Mouse (Mus musculus): ENCODE measurements around the gene Fanci.

Fanci gene

DNA sequence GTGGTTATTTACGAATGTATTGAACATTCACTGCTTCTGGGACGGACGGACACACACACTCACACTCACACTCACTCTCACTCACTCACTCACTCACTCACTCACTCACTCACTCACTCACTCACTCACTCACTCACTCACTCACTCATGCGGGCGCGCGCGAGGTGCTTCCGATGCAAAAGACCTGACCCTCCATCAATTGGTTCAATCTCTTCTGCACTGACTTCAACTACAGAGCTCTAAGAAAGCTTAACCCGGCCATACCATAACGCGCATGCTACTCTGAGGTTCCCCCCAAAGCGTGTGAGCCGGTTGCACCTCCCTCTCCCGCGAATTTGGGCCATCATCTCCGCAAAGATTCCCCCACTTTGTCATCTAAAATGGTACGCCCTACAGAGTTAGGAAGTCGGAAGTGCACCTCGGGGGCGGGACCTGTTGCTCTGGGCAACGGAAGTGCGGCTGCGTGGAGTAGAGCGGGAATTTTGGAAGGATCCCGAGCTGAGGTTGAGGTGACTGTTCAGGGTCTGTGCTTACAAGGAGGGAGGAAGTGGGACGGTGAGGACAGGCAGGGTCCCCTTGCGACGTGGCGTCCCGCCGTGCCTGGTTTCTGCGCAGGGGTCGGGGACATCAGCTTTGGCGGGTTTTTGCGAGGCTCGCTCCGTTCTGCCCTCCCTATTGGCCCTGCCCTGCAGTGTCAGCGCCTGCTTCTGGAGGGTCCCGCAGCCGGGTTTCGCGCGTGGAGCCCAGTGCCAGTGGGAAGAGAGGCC, at the start of gene Fanci:
TSS of gene Fanci (plus strand) at position 47 of the 767 bp plus-strand sequence.
- DNase-seq = peak; percentile 94

DNA sequence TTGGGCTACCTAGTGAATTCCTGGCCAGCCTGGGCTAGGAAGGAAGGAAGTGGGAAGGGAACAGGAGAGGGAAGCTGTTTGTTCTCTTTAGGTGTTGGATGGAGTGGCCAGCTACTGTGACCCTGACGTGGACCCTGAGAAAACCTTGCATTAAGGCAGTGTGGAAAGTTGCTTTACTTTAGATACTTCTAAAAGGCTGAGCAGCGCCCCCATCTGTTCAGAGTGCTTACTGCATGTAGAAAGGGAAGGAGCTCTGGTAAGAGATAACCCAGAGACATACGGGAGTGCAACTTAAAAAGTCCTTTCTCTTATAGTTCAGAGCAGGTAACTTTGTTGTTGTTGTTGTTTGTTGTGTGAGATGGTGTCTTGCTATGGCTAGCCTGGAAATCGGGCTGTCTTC, 45.8 kb upstream of the Fanci start:
- DNase-seq = peak; percentile 73

DNA sequence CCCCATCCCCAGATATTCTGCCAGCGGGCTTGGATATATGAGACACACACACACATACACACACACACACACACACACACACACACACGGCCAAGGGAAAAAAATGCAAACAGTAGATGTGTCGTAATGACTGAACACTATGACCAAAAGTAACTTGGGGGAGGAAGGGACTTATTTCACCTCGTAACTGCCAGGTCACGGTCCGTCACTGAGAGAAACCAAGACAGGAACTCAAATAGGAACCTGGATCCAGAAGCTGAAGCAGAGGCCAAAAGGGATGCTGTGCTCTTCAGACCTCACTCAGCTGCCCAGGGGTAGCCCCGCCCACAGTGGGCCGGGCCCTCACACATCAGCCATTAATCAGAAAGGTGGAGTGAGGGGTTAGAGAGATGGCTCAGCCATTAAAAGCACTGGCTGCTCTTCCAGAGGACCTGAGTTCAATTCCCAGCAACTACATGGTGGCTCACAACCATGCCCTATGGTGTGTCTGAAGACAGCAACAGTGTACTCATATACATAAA, 45.1 kb upstream of the Fanci start:
- DNase-seq = no peak

DNA sequence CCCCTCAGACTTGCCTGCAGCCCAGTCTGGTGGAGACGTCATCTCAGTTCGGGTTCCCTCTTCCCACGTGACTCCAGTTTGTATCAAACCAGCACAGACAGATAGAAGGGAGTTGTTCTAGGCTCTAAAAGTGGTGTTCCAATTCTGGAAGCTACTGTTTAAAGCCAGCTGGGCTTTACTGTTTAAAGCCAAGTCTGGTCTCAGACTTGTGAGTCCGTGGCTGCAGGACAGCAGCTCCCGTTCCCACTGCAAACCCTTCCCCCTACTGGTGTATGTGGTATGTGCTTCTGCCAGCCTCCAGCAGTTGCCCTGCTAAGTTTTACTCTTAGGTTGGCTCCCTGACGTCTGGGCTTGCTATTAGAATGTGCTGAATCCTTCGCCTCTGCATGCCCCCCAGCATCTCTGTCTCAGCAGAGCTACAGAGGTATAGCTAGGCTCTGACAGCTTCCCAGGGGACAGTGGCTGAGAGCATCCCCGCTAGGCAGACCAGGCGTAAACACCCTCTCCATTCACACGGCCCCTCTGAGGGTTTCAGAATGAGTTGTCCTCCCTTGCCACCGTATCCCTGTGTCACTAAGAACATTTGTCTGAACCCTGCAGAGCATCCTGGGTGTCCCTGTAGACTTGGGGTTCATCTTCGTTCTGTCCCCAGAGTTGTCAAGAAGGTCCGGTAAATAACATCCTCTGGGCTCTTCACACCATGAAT, 44.5 kb upstream of the Fanci start:
- DNase-seq = no peak

DNA sequence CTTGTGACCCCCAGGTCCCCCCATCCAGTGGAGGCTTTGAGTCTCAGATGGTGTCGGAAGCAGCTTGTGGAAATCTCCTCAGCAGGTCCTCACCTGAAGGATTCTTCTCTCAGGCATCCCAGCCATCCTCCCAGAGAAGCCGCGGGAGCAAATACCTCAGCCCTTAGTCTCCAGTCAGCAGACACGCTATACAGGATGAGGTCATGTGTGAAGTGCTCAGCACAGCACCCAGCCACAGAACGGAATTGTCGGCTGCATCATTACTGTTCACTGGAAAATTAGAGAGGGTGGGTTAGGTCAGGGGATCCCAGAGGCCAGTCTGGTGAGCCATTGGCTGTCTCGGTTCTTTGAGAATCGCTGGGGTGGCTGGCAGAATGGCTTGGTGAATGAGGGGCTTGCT, 42.9 kb upstream of the Fanci start:
- no peak for DNase-seq

DNA sequence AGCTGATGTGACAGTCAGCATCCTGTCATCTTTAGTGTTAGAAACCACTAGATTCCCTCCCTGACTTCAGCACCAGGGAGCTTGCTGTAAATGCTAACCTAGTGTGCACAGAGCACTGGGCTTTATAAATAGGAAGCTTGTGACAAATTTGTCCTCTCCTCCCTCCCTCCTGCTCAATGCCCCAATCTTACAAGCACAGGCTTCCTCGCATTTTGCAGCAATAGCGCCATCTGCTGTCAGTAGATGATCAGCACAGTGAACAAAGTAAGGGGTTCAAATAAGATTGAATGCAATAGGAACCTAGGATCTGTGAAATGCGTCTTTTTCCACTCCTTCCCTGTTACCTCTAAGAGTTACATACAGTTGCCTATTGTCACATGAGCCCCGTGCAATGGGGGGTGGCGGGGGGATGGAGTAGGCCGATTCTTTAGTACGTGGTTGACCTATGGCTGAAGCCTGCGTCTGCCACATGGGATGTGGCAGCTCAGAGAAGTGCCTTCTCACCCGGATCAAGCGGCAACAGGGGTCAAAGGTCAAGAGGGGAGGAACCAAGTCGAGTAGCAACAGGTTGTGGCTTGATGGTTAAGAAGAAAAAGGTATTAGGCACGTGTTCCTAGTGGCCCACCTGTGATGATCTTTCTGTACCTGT, 41.9 kb upstream of the Fanci start:
- peak; percentile 81 for DNase-seq

DNA sequence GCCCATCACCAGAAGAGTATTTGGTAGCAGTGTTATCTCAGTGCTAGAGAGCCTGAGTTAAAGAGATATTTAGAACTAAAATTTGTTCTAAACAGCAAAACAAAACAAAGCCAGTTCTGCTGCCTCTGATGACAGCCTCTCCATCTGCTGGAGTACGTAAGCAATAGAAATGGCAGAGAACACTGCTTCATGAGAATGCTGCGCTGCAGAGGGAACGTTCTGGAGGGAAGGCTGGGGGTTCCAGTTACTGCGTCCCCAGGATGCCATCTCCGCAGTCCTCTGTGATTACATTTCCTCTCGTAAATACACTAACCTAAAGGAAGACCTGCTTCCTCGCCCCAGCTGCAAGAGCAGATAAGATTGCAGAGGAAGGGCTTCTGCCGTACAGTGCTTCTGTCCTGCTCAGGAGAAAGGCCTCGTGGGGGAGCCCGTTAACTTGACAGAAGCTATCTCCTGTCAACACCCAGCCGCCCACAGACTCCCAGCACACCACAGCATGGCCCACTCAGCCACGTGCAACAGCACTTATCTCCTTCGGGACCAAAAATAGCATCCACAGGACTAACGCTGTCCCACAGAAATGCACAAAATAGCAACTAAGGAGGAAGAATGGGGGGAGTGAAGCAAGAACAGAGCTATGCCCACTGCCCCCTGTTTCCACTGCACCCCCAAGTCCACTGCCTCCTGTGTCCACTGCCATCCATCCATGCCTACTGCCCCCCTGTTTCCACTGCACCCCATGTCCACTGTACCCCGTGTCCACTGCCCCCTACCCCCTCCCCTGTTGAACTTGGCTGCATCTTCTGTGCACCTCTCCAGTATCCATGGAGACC, 33.2 kb upstream of the Fanci start:
- no peak for DNase-seq

DNA sequence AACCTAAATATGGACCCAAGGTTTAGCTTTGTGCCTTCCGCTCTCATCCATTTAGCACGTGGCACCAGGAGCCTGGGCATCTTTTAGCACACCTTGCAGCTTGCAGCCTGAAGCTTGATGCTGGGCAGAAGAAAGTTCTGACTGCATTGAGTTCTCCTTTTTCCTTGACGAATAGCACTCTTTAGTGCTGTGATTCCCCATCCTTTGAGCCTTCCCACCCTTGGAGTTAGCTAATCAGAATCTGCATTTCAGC, 32.6 kb upstream of the Fanci start:
- no peak for DNase-seq

DNA sequence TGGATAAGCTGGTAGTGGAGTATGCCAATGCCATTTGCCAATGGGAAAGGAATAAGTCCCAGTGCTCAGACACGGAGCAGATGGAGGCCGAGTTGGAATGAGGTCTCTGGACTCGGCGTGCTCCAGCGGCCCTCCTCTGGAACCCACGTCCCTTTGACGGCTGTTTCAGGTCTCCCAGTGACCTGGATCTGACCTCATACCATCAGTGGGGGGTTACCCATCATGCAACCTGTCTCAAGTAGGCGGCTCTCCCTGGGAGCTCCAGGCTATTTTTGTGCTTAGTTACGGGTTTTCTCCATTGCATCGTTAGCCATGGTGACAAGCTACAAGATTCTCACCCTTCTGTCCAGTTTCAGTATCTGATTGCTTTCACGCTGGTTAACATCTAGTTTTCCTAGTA, 31.7 kb upstream of the Fanci start:
- DNase-seq = no peak

DNA sequence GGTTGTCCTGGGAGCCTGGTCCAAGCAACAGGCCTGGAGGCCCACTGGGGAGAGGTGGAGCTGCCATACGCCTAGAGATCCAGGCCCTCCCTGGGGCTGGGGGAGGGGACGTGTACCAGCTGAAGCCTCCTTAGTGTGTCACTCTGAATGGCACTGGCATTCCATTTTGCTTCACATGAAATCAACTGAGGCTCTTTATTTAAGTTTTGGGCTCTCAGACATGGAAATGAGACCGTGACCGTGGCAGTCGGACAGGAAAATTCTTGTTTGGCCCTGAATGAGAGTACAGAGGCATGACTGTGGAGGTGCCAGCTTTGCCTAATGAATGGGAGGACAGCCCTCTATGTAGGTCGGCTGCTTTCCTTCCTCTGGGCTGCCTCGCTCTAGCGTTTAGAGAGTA, 29.5 kb upstream of the Fanci start:
- DNase-seq = no peak

DNA sequence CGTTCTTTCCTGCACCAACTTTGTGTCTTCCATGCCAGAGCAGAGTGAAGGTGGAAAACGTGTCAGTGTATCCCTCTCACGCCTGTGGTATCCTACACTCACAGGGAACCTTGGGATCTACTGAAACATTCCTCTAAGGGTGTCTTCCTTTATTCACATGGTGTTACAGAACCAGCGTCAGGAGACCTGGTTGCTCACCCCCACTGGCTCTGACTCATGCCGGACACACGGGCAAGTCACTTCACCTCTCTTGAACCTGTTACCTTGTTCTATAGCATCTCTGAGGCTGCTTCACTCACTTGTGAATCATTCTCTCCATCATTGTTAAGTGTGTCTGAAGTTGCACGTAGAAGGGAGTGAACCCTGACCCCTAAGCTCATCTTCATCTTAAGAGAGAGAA, 28.9 kb upstream of the Fanci start:
- DNase-seq = no peak

DNA sequence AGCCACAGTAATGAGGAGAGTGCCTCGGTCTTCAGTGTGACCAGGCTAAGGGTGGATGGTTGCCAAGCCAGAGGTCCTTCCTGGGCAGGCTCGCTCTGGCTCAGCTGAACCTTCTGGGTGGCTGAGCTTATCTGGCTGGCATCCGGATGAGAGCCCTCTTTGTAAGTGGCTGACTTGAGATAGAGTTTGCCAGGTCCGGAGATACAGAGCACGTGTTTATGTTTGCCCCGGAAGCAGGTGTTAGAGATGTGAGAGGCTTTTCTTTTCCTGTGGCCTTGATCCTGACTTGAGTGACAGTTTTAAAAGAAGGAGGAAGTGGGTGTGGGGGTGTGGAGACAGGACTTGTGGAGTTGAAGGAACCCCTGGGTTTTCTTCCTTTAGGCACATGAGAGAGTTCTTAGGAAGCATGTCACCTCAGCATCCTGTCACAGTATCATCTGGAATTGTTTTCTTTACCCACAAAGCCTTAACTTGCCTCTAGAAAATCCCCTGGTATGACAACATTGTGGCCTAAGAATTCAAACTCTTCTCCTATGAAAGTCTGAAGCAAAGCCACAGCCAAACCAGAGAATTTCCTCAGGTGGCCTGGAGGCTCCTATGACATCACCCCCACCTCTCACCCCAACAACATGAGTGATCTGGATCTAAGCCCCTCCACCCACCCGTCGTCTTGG, 28.2 kb upstream of the Fanci start:
- DNase-seq = peak; percentile 36

DNA sequence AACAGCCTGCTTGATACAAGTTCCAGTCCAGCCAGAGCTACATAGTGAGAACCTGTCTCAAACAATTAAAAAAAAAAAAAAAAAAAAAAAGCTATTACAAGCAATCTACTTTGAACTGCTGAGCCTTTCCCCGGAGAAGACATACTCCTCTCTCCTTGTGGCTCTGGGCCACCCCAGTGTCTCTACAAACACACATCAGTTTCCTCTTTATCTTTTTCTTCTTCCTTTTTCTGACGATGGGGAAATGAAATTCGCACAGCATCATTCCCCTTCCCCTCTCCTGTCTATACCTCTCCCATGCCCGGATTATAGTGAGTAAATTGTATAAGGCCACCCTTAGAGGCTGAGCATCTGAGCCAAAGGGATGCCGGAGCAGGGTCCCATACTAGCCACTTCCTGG, 23.1 kb upstream of the Fanci start:
- DNase-seq = no peak

DNA sequence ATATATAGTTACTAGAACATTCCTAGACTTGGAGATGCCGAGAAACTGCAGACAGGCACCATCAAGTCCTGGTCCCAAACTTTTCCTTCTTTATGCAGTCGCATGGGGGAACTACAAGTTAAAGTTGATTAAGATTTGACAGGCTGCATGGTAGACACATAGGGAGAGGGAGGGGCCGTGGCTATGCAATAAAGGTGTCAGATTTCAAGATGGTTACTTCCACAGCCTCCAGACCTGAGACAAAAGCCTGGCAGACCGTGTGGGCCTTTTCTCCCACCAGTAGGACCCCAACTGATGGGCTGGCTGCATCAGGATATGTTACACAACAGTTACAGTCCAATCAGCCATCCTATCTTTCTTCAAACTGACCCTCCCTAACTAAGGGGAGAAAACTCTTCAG, 22.3 kb upstream of the Fanci start:
- DNase-seq = no peak

DNA sequence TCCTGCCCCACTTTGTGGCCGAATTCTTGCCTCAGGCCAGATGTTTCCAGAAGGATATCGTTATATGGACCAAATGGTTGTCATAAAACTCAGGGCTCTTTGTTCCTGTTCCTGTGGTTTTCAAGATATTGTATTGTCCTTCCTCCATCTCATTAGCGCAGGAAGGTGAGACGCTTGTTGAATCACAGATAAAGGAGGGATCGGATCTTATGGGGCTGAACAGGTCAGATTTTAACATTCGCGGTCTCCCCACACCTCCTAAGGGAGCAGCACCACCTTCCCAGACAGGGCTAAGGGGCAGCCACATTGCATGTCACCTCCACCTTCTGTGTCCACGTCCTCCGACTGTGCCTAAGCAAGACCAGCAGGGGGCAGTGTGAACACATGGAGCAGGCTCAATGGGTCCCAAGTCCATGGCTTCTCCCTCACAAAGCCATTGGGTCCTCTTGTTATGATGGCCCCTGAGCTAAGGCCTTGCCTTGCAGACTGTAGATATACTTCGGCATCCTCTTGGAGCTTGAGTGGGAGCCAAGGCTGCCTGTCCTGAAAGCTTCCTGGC, 20.3 kb upstream of the Fanci start:
- peak; percentile 66 for DNase-seq

DNA sequence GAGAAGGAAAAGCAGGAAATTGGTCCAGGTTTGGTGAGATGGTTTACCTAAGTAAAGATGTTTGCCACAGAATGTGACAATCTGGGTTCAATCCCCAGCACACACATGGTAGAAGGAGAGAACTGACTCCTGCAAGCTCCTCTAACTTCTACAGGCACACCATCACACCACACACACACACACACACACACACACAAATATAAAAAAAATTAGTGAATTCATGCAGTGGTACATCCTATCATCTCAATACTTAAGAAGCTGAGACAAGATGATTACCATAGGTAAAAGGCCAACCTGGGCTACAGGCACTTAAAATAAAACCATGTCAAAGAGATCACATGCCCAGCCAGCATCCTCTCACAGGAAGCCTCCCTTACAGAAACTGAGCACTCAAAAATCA, 17.7 kb upstream of the Fanci start:
- no peak for DNase-seq

DNA sequence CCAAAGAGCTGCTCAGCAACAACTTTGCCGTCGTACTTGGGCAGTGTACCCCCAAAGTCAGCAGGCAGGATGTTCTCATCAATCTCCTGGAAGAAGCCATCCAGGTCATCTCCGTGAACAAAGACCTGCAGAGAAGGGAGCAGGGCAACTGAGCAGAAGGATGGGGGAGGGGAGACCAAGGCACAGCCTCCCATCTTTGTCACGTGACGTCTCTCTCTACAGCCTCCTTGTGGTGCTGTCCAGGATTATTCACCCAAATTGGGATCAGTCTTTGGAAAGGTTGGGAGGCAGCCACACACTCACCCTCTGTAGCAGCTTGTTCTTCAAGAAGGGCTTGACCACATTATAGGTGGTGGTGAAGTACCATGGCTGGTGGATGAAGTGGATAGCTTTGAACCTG, 16.1 kb upstream of the Fanci start:
- no peak for DNase-seq

DNA sequence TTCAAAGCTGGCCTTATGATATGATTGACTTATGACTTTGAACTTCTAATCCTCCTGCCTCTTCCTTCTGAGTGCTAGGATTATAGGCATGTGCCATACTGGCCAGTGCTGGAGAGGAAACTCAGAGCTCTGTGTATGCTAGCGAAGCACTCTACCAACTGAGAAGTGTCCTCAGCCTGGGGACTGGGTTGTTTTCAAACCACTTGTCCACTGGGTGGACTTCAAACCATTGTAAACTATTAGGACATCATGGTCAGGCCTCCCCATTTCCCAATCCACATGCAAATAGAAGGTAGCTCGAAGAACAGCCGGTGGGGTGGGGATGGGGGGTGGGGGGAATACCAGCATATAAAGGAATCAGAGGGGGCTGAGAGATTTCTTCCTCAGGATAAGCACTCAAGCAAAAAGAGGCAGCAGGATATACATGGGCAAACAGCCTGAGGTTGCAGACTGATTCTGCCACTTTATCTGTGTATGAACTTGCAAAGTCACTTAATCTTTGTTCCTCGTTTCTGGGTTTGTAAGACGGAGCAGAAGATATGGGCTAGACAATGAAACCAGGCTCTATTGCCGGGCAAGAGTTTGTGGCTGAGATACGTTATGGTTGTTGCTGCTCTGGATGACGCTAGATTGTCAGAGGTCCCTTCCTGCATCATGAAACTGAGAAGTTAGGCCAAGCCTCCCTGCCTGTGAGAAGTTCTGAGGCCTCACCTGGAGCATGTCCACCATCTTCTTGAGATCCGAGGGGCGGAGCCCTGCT, 15.0 kb upstream of the Fanci start:
- DNase-seq = no peak

DNA sequence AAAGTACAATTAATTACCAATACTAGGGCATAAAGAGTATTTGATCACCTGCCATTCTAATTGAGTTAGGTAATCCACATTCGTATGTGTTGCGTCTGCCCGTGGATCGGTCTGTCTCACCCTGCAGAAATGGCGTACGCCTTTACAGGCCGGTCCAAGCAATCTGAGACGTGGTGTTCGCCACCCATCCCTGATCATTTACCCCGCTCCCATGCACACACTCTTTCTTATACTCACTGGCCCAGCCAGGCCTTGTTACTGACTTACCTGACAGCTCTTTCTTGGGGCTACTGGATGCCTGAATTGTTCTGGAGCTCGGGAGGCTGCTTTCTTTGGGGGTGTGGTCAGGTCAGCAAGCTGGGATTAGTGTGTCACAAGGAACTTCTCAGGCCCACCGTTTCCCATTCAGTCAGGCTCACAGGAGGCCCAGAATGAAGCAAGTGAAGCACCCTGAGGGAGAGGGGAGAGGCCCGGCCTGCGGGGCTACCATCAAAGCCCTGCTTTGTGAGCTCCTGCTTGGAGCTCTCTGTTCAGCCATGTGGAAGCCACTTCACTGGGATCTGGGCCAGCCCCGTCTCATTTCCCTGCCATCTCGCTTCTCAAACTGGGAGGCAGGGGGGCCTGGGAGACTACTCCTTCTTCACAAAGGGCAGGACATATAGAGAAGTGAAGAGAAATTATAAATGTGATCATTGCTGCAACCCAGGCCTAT, 5.2 kb upstream of the Fanci start, which contains the start of gene Rlbp1:
TSS of gene Rlbp1 (minus strand) at position 627 of the 712 bp plus-strand sequence.
- DNase-seq = no peak

DNA sequence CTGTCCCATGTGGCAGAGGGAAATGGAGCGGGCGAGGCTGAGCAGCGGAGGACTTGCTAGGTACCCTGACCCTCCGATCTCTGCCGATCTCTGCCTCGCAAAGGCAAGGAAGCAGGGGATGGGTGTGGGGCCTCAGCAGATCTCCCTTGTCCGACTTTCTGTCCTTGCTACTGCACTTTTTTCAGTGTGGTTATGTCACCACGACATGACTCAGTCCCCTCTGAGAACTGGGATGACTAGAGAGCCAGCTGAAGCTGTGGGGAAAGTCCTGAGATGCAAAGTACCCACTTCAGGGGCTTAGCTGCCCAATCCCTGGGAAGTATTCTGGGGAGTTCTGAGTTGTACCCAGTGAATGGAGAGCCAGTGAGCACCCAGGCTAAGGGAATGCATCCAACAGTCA, 4.6 kb upstream of the Fanci start:
- DNase-seq = no peak

DNA sequence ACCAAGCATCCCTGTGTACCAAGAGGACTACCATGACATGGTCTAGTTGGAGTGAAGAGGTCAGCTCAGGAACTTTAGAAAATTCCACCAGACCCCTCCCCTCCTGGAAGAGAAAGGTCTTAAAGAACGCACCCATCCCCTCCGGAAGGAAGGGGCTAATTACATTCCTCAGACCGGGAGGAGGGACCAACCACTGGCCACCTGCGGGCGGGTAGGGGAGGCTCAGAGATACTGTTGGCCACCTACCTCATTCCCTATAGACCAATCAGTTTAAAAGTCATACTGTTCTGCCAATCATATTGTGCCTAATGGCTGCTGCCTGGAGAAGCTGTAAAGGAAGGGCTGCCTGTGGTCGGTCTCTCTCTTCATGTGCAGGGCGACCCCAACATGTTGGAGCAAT, 3.7 kb upstream of the Fanci start:
- no peak for DNase-seq
